In genomic region chr4:130167814-130168213, GRCm38 (mm10) we compare ENCODE assay signal across 9 mouse cellular contexts. TPM values are rescaled to one million over a fixed set of nuclear protein-coding genes. Genes with fewer than 3 reads are reported as not detected.
DNase-seq lines count a peak whose midpoint lies in the region; ATAC-seq and TF ChIP-seq lines count a peak whose summit lies in the region.
"Had no signal": no experiment of that assay in that cellular context is flagged by ENCODE, and none has a peak within 500 bp of the region (broad histone marks: within the 10 kb centered on the region; RNA-seq: fewer than 3 reads in every experiment).

No protein-coding gene starts in this region.

- no peaks in the 10 kb centered on the region for H3K79me2 ChIP-seq in heart, adult 2 months (replicated peaks; ENCODE audit: control insufficient read depth, insufficient read depth, low read length)

- H3K4me1 ChIP-seq in heart, adult 2 months (ENCODE audit: control insufficient read depth, insufficient read depth, low read length) = peaks cover 36% of the 10 kb centered on the region
- peaks cover 16% of the 10 kb centered on the region for H3K4me1 ChIP-seq in forebrain, embryonic 15.5 days
- peaks cover 46% of the 10 kb centered on the region for H3K4me1 ChIP-seq in limb, embryonic 11.5 days (ENCODE audit: control insufficient read depth, insufficient read depth, low read length)
- peaks cover 20% of the 10 kb centered on the region for H3K4me1 ChIP-seq in midbrain, embryonic 15.5 days

- peaks cover 5% of the 10 kb centered on the region for H3K36me3 ChIP-seq in heart, adult 2 months (ENCODE audit: control insufficient read depth, insufficient read depth, low read length)
- no peaks in the 10 kb centered on the region for H3K36me3 ChIP-seq in forebrain, embryonic 15.5 days
- H3K36me3 ChIP-seq in limb, embryonic 11.5 days (ENCODE audit: control insufficient read depth, insufficient read depth, low read length) = no peaks in the 10 kb centered on the region
- no peaks in the 10 kb centered on the region for H3K36me3 ChIP-seq in midbrain, embryonic 15.5 days (replicated peaks)

- peak overlapping the region; percentile 20 for H3K4me2 ChIP-seq in forebrain, embryonic 15.5 days (replicated peaks)
- H3K4me2 ChIP-seq in limb, embryonic 11.5 days (ENCODE audit: low read depth, severe bottlenecking) = peak overlapping the region; percentile 28; the same call in 1 of the 2 replicates
- peak overlapping the region; percentile 30; the same call in 1 of the 2 replicates for H3K4me2 ChIP-seq in midbrain, embryonic 15.5 days

- no peak for DNase-seq in heart, adult 2 months
- DNase-seq in heart, postnatal 36 days = no peak
- DNase-seq in limb, embryonic 11.5 days (ENCODE audit: low spot score) = no peak
- DNase-seq in embryo, embryonic 11 days = no peak
- DNase-seq in thymus, postnatal 4 days = no peak
- no peak for DNase-seq in retina, postnatal 1 day

- 0 out of 2 replicates have a peak overlapping the region, but pooled peaks have one; percentile 12 for H3K9ac ChIP-seq in heart, adult 2 months (ENCODE audit: low read depth, low read length)
- no peak overlapping the region for H3K9ac ChIP-seq in forebrain, embryonic 15.5 days (replicated peaks)
- H3K9ac ChIP-seq in limb, embryonic 11.5 days (ENCODE audit: low read length) = no peak overlapping the region
- no peak overlapping the region for H3K9ac ChIP-seq in midbrain, embryonic 15.5 days

- WGBS in heart, adult 2 months = 33% methylated on average over 9 of the region's 9 CpGs
- 50% methylated on average over 9 of the region's 9 CpGs for whole genome bisulfite sequencing in forebrain, embryonic 15.5 days
- WGBS in limb, embryonic 11.5 days = 49% methylated on average over 9 of the region's 9 CpGs
- 38% methylated on average over 9 of the region's 9 CpGs for WGBS in midbrain, embryonic 15.5 days

- H3K9me3 ChIP-seq in forebrain, embryonic 15.5 days = no peaks in the 10 kb centered on the region
- no peaks in the 10 kb centered on the region for H3K9me3 ChIP-seq in limb, embryonic 11.5 days (ENCODE audit: control insufficient read depth, low read length)
- no peaks in the 10 kb centered on the region for H3K9me3 ChIP-seq in midbrain, embryonic 15.5 days

- intact Hi-C loops in heart, adult 2 months (cut with DNase I) = no loop called here
- intact Hi-C loops in heart, postnatal 36 days (cut with DNase I) = no loop called here

- H3K27ac ChIP-seq in heart, adult 2 months = peak overlapping the region; percentile 80
- H3K27ac ChIP-seq in forebrain, embryonic 15.5 days (replicated peaks) = no peak overlapping the region
- no peak overlapping the region for H3K27ac ChIP-seq in limb, embryonic 11.5 days (replicated peaks; ENCODE audit: low read depth, low read length)
- no peak overlapping the region for H3K27ac ChIP-seq in midbrain, embryonic 15.5 days

- H3K4me3 ChIP-seq in heart, adult 2 months = peak overlapping the region; percentile 15; the same call in 1 of the 2 replicates
- no peak overlapping the region for H3K4me3 ChIP-seq in forebrain, embryonic 15.5 days
- no peak overlapping the region for H3K4me3 ChIP-seq in limb, embryonic 11.5 days (ENCODE audit: low read depth, low read length)
- H3K4me3 ChIP-seq in midbrain, embryonic 15.5 days = 0 out of 2 replicates have a peak overlapping the region, but pooled peaks have one; percentile 5

- no peak for ATAC-seq in forebrain, embryonic 15.5 days (replicated peaks)
- ATAC-seq in limb, embryonic 11.5 days (ENCODE audit: insufficient number of reproducible peaks, low FRiP score, low TSS enrichment, low read depth) = no peak
- ATAC-seq in midbrain, embryonic 15.5 days (replicated peaks) = no peak

- no peak for TF ChIP-seq CTCF in heart, adult 2 months (IDR thresholded peaks at IDR 0.05)

- TF ChIP-seq POLR2A in heart, adult 2 months (IDR thresholded peaks at IDR 0.05; ENCODE audit: insufficient read depth, low read depth, low read length) = no peak

- no peak for TF ChIP-seq EP300 in heart, adult 2 months (IDR thresholded peaks at IDR 0.05; ENCODE audit: insufficient read depth, low read depth, low read length)

- no peaks in the 10 kb centered on the region for H3K27me3 ChIP-seq in heart, adult 2 months (ENCODE audit: control insufficient read depth, insufficient read depth, low read length)
- H3K27me3 ChIP-seq in forebrain, embryonic 15.5 days = peaks cover 16% of the 10 kb centered on the region; the same call in 1 of the 2 replicates
- peaks cover 3% of the 10 kb centered on the region; the same call in 1 of the 2 replicates for H3K27me3 ChIP-seq in limb, embryonic 11.5 days (ENCODE audit: control insufficient read depth, insufficient read depth, low read length)
- H3K27me3 ChIP-seq in midbrain, embryonic 15.5 days (replicated peaks) = peaks cover 14% of the 10 kb centered on the region

RNA-seq across cellular contexts. Expression of gene Tinagl1, which starts 7.1 kb away (rescaled TPM):
- total RNA-seq in heart, adult 2 months (2021) = 10 to 100 TPM; 56.4 to 68.6 TPM
- 61.9 and 84.0 TPM in 2 replicates for polyA plus RNA-seq in heart, adult 2 months (2012; rRNA removed)
- total RNA-seq in heart, postnatal 36 days (2021) = 10 to 100 TPM; 55.2 to 76.8 TPM
- polyA plus RNA-seq in forebrain, embryonic 15.5 days (2015; fragmentation: Nextera tagmentation; extraction: Ambion mirVana) = 3.7 and 5.6 TPM in 2 replicates
- polyA plus RNA-seq in limb, embryonic 11.5 days (2014; fragmentation: Nextera tagmentation; extraction: Ambion mirVana) = 6.3 and 6.9 TPM in 2 replicates
- polyA plus RNA-seq in midbrain, embryonic 15.5 days (2015; fragmentation: Nextera tagmentation; extraction: Ambion mirVana) = 5.1 and 6.4 TPM in 2 replicates

RNA-seq across cellular contexts. Expression of gene Hcrtr1, which starts 28.7 kb away (rescaled TPM):
- not detected for total RNA-seq in heart, adult 2 months (2021)
- polyA plus RNA-seq in heart, adult 2 months (2012; rRNA removed) = 0.23 and 0.27 TPM in 2 replicates
- not detected for total RNA-seq in heart, postnatal 36 days (2021)
- 0.27 and 0.38 TPM in 2 replicates for polyA plus RNA-seq in forebrain, embryonic 15.5 days (2015; fragmentation: Nextera tagmentation; extraction: Ambion mirVana)
- not detected in 2 replicates for polyA plus RNA-seq in limb, embryonic 11.5 days (2014; fragmentation: Nextera tagmentation; extraction: Ambion mirVana)
- polyA plus RNA-seq in midbrain, embryonic 15.5 days (2015; fragmentation: Nextera tagmentation; extraction: Ambion mirVana) = 3.3 and 3.6 TPM in 2 replicates
- polyA plus RNA-seq: C2C12 had no signal

RNA-seq across cellular contexts. Expression of gene Gm853, which starts 54.4 kb away (rescaled TPM):
- not detected for total RNA-seq in heart, adult 2 months (2021)
- polyA plus RNA-seq in heart, adult 2 months (2012; rRNA removed) = not detected in 2 replicates
- not detected for total RNA-seq in heart, postnatal 36 days (2021)
- polyA plus RNA-seq in forebrain, embryonic 15.5 days (2015; fragmentation: Nextera tagmentation; extraction: Ambion mirVana) = 0.15 and 0.34 TPM in 2 replicates
- polyA plus RNA-seq in limb, embryonic 11.5 days (2014; fragmentation: Nextera tagmentation; extraction: Ambion mirVana) = not detected in 2 replicates
- 0.06 and 0.08 TPM in 2 replicates for polyA plus RNA-seq in midbrain, embryonic 15.5 days (2015; fragmentation: Nextera tagmentation; extraction: Ambion mirVana)
- polyA plus RNA-seq: C2C12 had no signal

Comparison
In these comparisons a context has a peak if more than half of its experiments do, and no peak if none do; other contexts are left out.
1. H3K4me3 ChIP-seq: peak in heart, adult 2 months (single experiment) and midbrain, embryonic 15.5 days (single experiment); none in forebrain, embryonic 15.5 days (single experiment) and limb, embryonic 11.5 days (single experiment).
2. Peak in every context shown above with its lines, with median percentiles within 50 percentile points of each other: H3K4me2 ChIP-seq.